Mouse (Mus musculus): ENCODE results near the gene Dpf2. TPM values are rescaled to one million over a fixed set of nuclear protein-coding genes. Genes with fewer than 3 reads are reported as not detected.

Dpf2 gene
- 31.1 and 35.5 TPM in 2 replicates for polyA plus RNA-seq (2012; rRNA removed)

DNA sequence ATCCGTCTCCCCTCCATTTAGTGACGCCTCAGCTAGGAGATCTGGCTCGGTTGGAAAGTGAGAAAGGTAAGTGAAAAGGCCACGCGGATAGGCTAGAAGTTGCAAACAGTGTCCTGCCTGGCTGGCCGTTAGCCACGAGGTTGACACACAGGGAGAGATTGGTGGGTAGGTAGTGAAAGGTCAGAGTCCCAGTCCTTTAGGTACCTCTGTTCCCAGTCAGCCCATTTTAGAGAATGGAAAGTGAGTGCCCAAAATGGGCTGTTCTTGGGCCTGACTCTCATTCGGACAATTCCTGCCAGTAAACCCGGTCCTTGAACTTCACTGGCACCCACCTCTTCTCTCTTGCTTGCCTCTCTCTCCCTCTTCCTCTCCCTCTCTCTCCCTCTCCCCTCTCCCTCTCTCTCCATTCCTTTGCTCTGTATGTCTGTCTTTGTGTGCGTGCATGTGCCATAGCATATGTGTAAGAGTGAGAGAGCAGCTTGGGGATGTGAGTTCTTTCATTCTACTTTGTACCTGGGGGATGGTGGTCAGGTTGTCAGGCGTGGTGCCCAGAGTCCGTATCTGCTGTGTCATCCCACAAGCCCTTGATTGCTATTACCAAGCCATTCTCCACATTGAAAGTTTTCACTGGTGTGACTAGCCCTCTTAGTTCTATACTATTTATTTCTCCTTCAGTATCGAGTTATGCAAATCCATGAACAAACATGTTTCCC is at the start of gene Dpf2:
Gene Dpf2 (minus strand): TSS at position 4 of the 713 bp plus-strand sequence.

DNA sequence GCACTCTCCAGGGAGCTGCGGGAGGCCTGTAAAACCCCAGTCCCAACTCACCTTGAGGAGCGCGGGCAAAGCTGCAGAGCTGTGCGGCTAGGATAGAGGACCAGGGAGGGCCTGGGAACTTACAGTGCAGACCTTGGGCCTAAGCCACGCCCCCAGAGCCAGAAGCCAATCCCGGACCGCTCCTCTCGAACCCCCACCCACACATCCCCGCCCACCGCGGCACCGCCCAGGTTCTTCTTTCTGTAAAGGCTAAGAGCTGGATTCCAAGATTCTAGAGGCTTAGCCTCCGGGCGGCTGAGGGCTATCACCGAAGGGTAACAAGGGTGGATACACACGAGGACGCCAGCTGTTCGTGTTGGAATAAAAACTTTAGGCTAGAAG is 11.9 kb upstream of the Dpf2 start, which contains the start of gene Cdc42ep2:
Gene Cdc42ep2 (minus strand): TSS at position 104 of the 381 bp plus-strand sequence.

DNA sequence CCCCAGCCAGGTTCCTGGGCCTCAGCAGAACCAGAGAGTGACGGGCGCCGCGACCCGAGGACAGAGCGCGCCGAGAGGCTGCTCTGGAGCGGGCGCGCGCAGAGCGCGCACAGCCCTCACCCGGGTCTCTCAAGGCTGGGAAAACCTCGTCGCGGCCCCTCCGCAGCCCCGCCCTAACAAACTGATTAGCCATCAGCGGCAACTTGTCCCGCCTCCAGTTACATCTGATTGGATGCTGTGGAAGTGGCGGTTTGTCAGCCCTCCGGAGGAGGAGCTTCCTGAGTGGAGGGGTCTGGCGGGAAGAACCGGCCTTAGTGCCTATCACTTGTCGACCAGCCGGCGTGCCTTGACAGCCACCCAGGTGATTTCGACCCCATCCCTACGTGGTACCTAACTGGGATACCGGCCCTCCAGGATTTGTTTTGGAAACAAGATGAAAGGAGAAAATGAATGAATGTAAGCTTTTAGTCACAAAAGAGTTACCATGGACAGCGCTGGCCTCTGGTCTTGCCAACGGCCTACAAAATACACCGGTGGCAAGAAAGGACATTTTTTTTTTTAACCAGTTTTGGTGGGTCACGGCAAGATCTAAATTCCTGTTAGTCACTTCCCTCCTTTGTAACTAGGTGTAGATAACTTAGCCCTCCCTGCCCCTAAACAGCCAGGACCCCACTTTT is 18.7 kb downstream of the Dpf2 start, which contains the start of gene Tigd3:
Gene Tigd3 (minus strand): TSS at position 148 of the 677 bp plus-strand sequence.

DNA sequence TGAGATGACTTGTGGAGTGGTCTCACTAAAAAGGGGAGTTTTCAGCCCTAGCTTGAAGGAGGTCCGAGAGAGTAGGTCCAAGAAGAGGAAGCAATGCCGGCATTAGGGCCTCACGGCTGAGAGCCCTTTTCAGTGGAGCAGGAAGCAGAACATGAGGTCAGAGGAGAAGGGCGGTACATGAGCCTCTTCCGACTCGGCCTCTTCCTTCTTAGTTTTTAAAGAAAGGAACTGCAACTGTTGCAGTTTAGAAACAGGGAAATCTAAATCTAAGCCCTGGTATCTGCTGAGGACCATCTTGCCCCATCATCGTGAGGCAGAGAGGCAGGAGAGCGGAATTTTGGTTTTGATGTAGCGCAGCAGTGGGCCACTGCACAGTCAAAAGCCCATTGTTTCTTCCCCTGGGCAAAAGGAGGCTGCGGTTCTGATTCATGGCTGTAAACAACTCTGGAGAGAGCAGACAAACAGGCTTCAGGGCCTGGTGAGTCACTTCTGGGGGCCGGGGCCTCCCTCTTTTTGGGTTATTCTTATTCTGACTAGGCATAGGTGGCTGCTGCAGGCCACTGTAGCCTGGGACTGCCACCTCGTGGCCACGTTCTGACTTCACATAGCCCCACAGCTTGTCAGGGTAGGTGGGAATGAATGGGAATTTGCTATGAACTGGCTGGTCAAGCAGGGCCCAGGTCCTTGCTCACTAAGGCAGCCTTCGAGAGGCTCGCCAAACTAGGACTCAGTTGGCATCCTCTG is 35.0 kb downstream of the Dpf2 start, which contains the start of gene Slc25a45:
Gene Slc25a45 (plus strand): TSS at position 191 of the 744 bp plus-strand sequence.

DNA sequence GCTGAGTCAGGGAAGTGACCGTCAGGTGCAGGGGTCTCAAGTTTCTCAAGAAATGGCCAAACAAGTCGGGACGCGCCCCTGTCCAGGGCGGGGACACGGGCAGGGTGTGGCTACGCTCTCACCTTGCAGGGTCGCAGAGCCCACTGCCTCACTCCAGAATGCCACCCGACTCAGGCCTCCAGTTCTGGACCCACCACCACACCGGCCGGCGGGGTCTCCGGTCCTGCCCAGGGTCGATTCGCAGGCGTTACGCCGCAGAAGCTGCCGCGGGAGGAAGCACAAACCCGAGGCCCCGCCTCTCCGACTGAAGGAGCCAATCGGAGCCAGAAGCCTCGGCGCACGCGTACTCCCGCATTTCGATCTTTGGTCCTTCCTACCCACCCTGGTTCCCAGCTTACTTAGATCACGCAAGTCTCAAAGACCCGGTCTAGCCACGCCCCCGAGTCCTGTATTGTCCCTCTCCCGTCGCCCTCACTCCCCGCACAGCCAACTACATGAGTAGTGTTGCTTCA is 37.8 kb downstream of the Dpf2 start, which contains the start of gene Frmd8:
Gene Frmd8 (minus strand): TSS at position 306 of the 512 bp plus-strand sequence.

Other genes with a start within 250 kb of the Dpf2 start
- gene Sipa1, start 249.3 kb downstream of the Dpf2 start, polyA plus RNA-seq (2012; rRNA removed): 23.2 and 25.6 TPM in 2 replicates
- gene Map3k11, start 224.3 kb downstream of the Dpf2 start, polyA plus RNA-seq (2012; rRNA removed): 11.5 and 13.8 TPM in 2 replicates
- gene Pcnx3, start 224.1 kb downstream of the Dpf2 start, polyA plus RNA-seq (2012; rRNA removed): 14.3 and 19.3 TPM in 2 replicates
- 0.05 TPM in 1 of 2 replicates, not detected in the other for gene Kcnk7, start 208.6 kb downstream of the Dpf2 start, polyA plus RNA-seq (2012; rRNA removed)
- 90.4 and 95.1 TPM in 2 replicates for gene Ehbp1l1, start 186.7 kb downstream of the Dpf2 start, polyA plus RNA-seq (2012; rRNA removed)
- 34.2 and 40.2 TPM in 2 replicates for gene Fam89b, start 183.4 kb downstream of the Dpf2 start, polyA plus RNA-seq (2012; rRNA removed)
- 1.6 and 3.2 TPM in 2 replicates for gene Ltbp3, start 172.1 kb downstream of the Dpf2 start, polyA plus RNA-seq (2012; rRNA removed)
- gene Scyl1, start 141.6 kb downstream of the Dpf2 start, polyA plus RNA-seq (2012; rRNA removed): 23.6 TPM in 2 replicates
- gene Frmd8, start 37.7 kb downstream of the Dpf2 start, polyA plus RNA-seq (2012; rRNA removed): 5.5 and 7.0 TPM in 2 replicates
- gene Slc25a45, start 35.2 kb downstream of the Dpf2 start, polyA plus RNA-seq (2012; rRNA removed): 5.2 and 7.1 TPM in 2 replicates
- 2.2 and 2.7 TPM in 2 replicates for gene Tigd3, start 18.9 kb downstream of the Dpf2 start, polyA plus RNA-seq (2012; rRNA removed)
- gene Cdc42ep2, start 11.8 kb upstream of the Dpf2 start, polyA plus RNA-seq (2012; rRNA removed): 2.2 and 2.3 TPM in 2 replicates
- gene Pola2, start 51.2 kb upstream of the Dpf2 start, polyA plus RNA-seq (2012; rRNA removed): 55.8 and 62.7 TPM in 2 replicates
- gene Slc22a20, start 73.1 kb upstream of the Dpf2 start, polyA plus RNA-seq (2012; rRNA removed): not detected in 2 replicates
- gene Capn1, start 102.9 kb upstream of the Dpf2 start, polyA plus RNA-seq (2012; rRNA removed): 24.8 and 29.9 TPM in 2 replicates
- 8.8 and 11.9 TPM in 2 replicates for gene Syvn1, start 133.6 kb upstream of the Dpf2 start, polyA plus RNA-seq (2012; rRNA removed)
- gene Mrpl49, start 144.8 kb upstream of the Dpf2 start, polyA plus RNA-seq (2012; rRNA removed): 28.3 and 34.1 TPM in 2 replicates
- 961 and 1,008 TPM in 2 replicates for gene Fau, start 144.8 kb upstream of the Dpf2 start, polyA plus RNA-seq (2012; rRNA removed)
- gene Znhit2, start 148.2 kb upstream of the Dpf2 start, polyA plus RNA-seq (2012; rRNA removed): 13.5 and 15.6 TPM in 2 replicates
- 29.2 and 36.4 TPM in 2 replicates for gene Tm7sf2, start 155.4 kb upstream of the Dpf2 start, polyA plus RNA-seq (2012; rRNA removed)
- gene Vps51, start 164.2 kb upstream of the Dpf2 start, polyA plus RNA-seq (2012; rRNA removed): 20.8 and 25.0 TPM in 2 replicates
- 0.06 TPM in 1 of 2 replicates, not detected in the other for gene Tmem262, start 167.0 kb upstream of the Dpf2 start, polyA plus RNA-seq (2012; rRNA removed)
- gene Gm28374, start 169.2 kb upstream of the Dpf2 start, polyA plus RNA-seq (2012; rRNA removed): 0.17 and 0.19 TPM in 2 replicates
- 17.3 and 21.2 TPM in 2 replicates for gene Zfpl1, start 171.9 kb upstream of the Dpf2 start, polyA plus RNA-seq (2012; rRNA removed)
- gene Cdca5, start 172.0 kb upstream of the Dpf2 start, polyA plus RNA-seq (2012; rRNA removed): 22.5 and 26.6 TPM in 2 replicates
- gene AC131692.1, start 181.4 kb upstream of the Dpf2 start, polyA plus RNA-seq (2012; rRNA removed): 0.50 and 0.53 TPM in 2 replicates
- gene Naaladl1, start 192.8 kb upstream of the Dpf2 start, polyA plus RNA-seq (2012; rRNA removed): 4.2 and 4.4 TPM in 2 replicates
- 15.7 and 17.5 TPM in 2 replicates for gene Sac3d1, start 205.6 kb upstream of the Dpf2 start, polyA plus RNA-seq (2012; rRNA removed)
- 37.2 and 41.0 TPM in 2 replicates for gene Snx15, start 215.3 kb upstream of the Dpf2 start, polyA plus RNA-seq (2012; rRNA removed)
- 0.27 and 0.37 TPM in 2 replicates for gene Batf2, start 228.0 kb upstream of the Dpf2 start, polyA plus RNA-seq (2012; rRNA removed)
- 22.1 and 23.4 TPM in 2 replicates for gene Arl2, start 228.5 kb upstream of the Dpf2 start, polyA plus RNA-seq (2012; rRNA removed)

All from liver, embryonic 14 days (tissue).